19 mouse cellular contexts compared by ENCODE assay signal in genomic region chr13:115126534-115126933, GRCm38 (mm10). TPM values are rescaled to one million over a fixed set of nuclear protein-coding genes. Genes with fewer than 3 reads are reported as not detected.
DNase-seq lines count a peak whose midpoint lies in the region; ATAC-seq and TF ChIP-seq lines count a peak whose summit lies in the region.
"Had no signal": no experiment of that assay in that cellular context is flagged by ENCODE, and none has a peak within 500 bp of the region (broad histone marks: within the 10 kb centered on the region; RNA-seq: fewer than 3 reads in every experiment).

No protein-coding gene starts in this region.

- no peak for ATAC-seq in midbrain, embryonic 11.5 days (ENCODE audit: low FRiP score)
- no peak for ATAC-seq in midbrain, embryonic 14.5 days (ENCODE audit: low FRiP score, low TSS enrichment)
- ATAC-seq in stomach, postnatal 0 days (ENCODE audit: low FRiP score, low TSS enrichment), result peak; percentile 93
- ATAC-seq: activated CD4-positive, CD25-positive, alpha-beta regulatory T cell, adult 4 months; CD4-positive, CD25-positive, alpha-beta regulatory T cell, adult 4 months; Patski had no signal

- H3K4me3 ChIP-seq in midbrain, embryonic 11.5 days (ENCODE audit: low read depth, low read length), result no peak overlapping the region
- no peak overlapping the region for H3K4me3 ChIP-seq in midbrain, embryonic 14.5 days (replicated peaks; ENCODE audit: low read depth, low read length)
- H3K4me3 ChIP-seq in stomach, postnatal 0 days (ENCODE audit: low read depth, low read length), result no peak overlapping the region
- no peak overlapping the region for H3K4me3 ChIP-seq in kidney, adult 2 months (ENCODE audit: insufficient read depth, low read depth, low read length)

- H3K27me3 ChIP-seq in midbrain, embryonic 11.5 days (ENCODE audit: control insufficient read depth, insufficient read depth, low read length), result no peaks in the 10 kb centered on the region
- no peaks in the 10 kb centered on the region for H3K27me3 ChIP-seq in midbrain, embryonic 14.5 days (ENCODE audit: control insufficient read depth, insufficient read depth, low read length)
- no peaks in the 10 kb centered on the region for H3K27me3 ChIP-seq in stomach, postnatal 0 days (ENCODE audit: control insufficient read depth, insufficient read depth, low read length)
- no peaks in the 10 kb centered on the region for H3K27me3 ChIP-seq in kidney, adult 2 months (replicated peaks; ENCODE audit: control insufficient read depth, insufficient read depth, low read length)
- H3K27me3 ChIP-seq: CH12.LX, Patski had no signal

- no peak for TF ChIP-seq CTCF in stomach, postnatal 0 days (IDR thresholded peaks at IDR 0.05; ENCODE audit: low read depth)
- no peak for TF ChIP-seq CTCF in kidney, adult 2 months (conservative IDR thresholded peaks at IDR 0.05; ENCODE audit: insufficient read depth, insufficient read length, low read depth, low read length)

- no peak overlapping the region for H3K4me2 ChIP-seq in midbrain, embryonic 11.5 days
- H3K4me2 ChIP-seq in midbrain, embryonic 14.5 days (ENCODE audit: low read length), result no peak overlapping the region
- no peak overlapping the region for H3K4me2 ChIP-seq in stomach, postnatal 0 days (replicated peaks; ENCODE audit: low read depth)

- no peak for TF ChIP-seq POLR2A in kidney, adult 2 months (IDR thresholded peaks at IDR 0.05; ENCODE audit: low read depth, low read length)

- WGBS in midbrain, embryonic 11.5 days, result 97% methylated on average over 2 of the region's 2 CpGs
- 92% methylated on average over 2 of the region's 2 CpGs for WGBS in midbrain, embryonic 14.5 days
- WGBS in stomach, postnatal 0 days, result 89% methylated on average over 2 of the region's 2 CpGs
- 92% methylated on average over 2 of the region's 2 CpGs for WGBS in kidney, adult 2 months

- no peak overlapping the region for H3K27ac ChIP-seq in midbrain, embryonic 11.5 days (ENCODE audit: low read depth, low read length)
- H3K27ac ChIP-seq in midbrain, embryonic 14.5 days (replicated peaks; ENCODE audit: low read depth, low read length), result no peak overlapping the region
- no peak overlapping the region for H3K27ac ChIP-seq in stomach, postnatal 0 days (replicated peaks)
- no peak overlapping the region for H3K27ac ChIP-seq in kidney, adult 2 months (ENCODE audit: insufficient read depth, low read depth, low read length)

- no peaks in the 10 kb centered on the region for H3K4me1 ChIP-seq in midbrain, embryonic 11.5 days (ENCODE audit: control insufficient read depth, insufficient read depth, low read length)
- no peaks in the 10 kb centered on the region for H3K4me1 ChIP-seq in midbrain, embryonic 14.5 days (ENCODE audit: control insufficient read depth, insufficient read depth, low read length)
- no peaks in the 10 kb centered on the region for H3K4me1 ChIP-seq in stomach, postnatal 0 days (replicated peaks; ENCODE audit: control insufficient read depth, insufficient read depth)
- H3K4me1 ChIP-seq in kidney, adult 2 months (ENCODE audit: control insufficient read depth, insufficient read depth, low read length), result 0 out of 2 replicates have a peak, but pooled peaks cover 2% of the 10 kb centered on the region

- no peaks in the 10 kb centered on the region for H3K36me3 ChIP-seq in midbrain, embryonic 11.5 days (ENCODE audit: control insufficient read depth, insufficient read depth, low read length)
- no peaks in the 10 kb centered on the region for H3K36me3 ChIP-seq in midbrain, embryonic 14.5 days (ENCODE audit: control insufficient read depth, insufficient read depth, low read length)
- H3K36me3 ChIP-seq in stomach, postnatal 0 days (ENCODE audit: control insufficient read depth, insufficient read depth, low read length), result no peaks in the 10 kb centered on the region
- no peaks in the 10 kb centered on the region for H3K36me3 ChIP-seq in kidney, adult 2 months (ENCODE audit: control insufficient read depth, insufficient read depth, low read length)
- H3K36me3 ChIP-seq: G1E had no signal

- no peak overlapping the region for H3K9ac ChIP-seq in midbrain, embryonic 11.5 days (ENCODE audit: low read length)
- H3K9ac ChIP-seq in midbrain, embryonic 14.5 days (replicated peaks; ENCODE audit: low read length), result no peak overlapping the region
- H3K9ac ChIP-seq in stomach, postnatal 0 days (ENCODE audit: low read length), result no peak overlapping the region

- no peak for TF ChIP-seq EP300 in stomach, postnatal 0 days (optimal IDR thresholded peaks at IDR 0.05)

- no peaks in the 10 kb centered on the region for H3K9me3 ChIP-seq in midbrain, embryonic 11.5 days (ENCODE audit: control insufficient read depth, low read length)
- H3K9me3 ChIP-seq in midbrain, embryonic 14.5 days (ENCODE audit: control insufficient read depth, low read length), result no peaks in the 10 kb centered on the region
- no peaks in the 10 kb centered on the region for H3K9me3 ChIP-seq in stomach, postnatal 0 days (ENCODE audit: control insufficient read depth, low read length)
- H3K9me3 ChIP-seq: G1E had no signal

- peak; percentile 6 for DNase-seq in midbrain, embryonic 11.5 days (ENCODE audit: low spot score, missing footprints)
- no peak for DNase-seq in midbrain, embryonic 14.5 days
- DNase-seq in stomach, postnatal 0 days (ENCODE audit: low spot score), result no peak
- DNase-seq in kidney, adult 2 months, result no peak
- DNase-seq: adrenal gland, adult 2 months; adrenal gland, adult 8-10 months; adrenal gland, postnatal 10 days; adrenal gland, postnatal 14 days; adrenal gland, postnatal 25 days; adrenal gland, postnatal 36 days; B cell, adult 2 months; cerebellum, adult 11 months; cerebellum, adult 11-12 months; cerebellum, adult 18-20 months had no signal

RNA-seq across cellular contexts. Expression of gene Itga1, which starts 24.8 kb away (rescaled TPM):
- polyA plus RNA-seq in midbrain, embryonic 11.5 days (2014; fragmentation: Nextera tagmentation; extraction: Ambion mirVana), result 5.4 and 6.3 TPM in 2 replicates
- polyA plus RNA-seq in midbrain, embryonic 14.5 days (2014; fragmentation: Nextera tagmentation; extraction: Ambion mirVana), result 2.9 and 8.2 TPM in 2 replicates
- 14.6 and 18.4 TPM in 2 replicates for polyA plus RNA-seq in stomach, postnatal 0 days (2015; fragmentation: Nextera tagmentation; extraction: Ambion mirVana)
- polyA plus RNA-seq in kidney, adult 2 months (2012; rRNA removed), result 16.5 and 17.9 TPM in 2 replicates
- polyA plus RNA-seq: G1E had no signal

RNA-seq across cellular contexts. Expression of gene Gm49395, which starts 24.8 kb away (rescaled TPM):
- 3.2 and 3.6 TPM in 2 replicates for polyA plus RNA-seq in midbrain, embryonic 11.5 days (2014; fragmentation: Nextera tagmentation; extraction: Ambion mirVana)
- polyA plus RNA-seq in midbrain, embryonic 14.5 days (2014; fragmentation: Nextera tagmentation; extraction: Ambion mirVana), result 2.3 and 4.2 TPM in 2 replicates
- 7.7 and 9.4 TPM in 2 replicates for polyA plus RNA-seq in stomach, postnatal 0 days (2015; fragmentation: Nextera tagmentation; extraction: Ambion mirVana)
- polyA plus RNA-seq in kidney, adult 2 months (2012; rRNA removed), result 3.8 and 7.4 TPM in 2 replicates

RNA-seq across cellular contexts. Expression of gene Pelo, which starts 36.5 kb away (rescaled TPM):
- polyA plus RNA-seq in midbrain, embryonic 11.5 days (2014; fragmentation: Nextera tagmentation; extraction: Ambion mirVana), result 6.7 and 7.4 TPM in 2 replicates
- 5.7 and 6.2 TPM in 2 replicates for polyA plus RNA-seq in midbrain, embryonic 14.5 days (2014; fragmentation: Nextera tagmentation; extraction: Ambion mirVana)
- polyA plus RNA-seq in stomach, postnatal 0 days (2015; fragmentation: Nextera tagmentation; extraction: Ambion mirVana), result 4.9 and 5.5 TPM in 2 replicates
- polyA plus RNA-seq in kidney, adult 2 months (2012; rRNA removed), result 29.0 and 32.3 TPM in 2 replicates
